Mouse (Mus musculus): ENCODE data around the gene 1700029H14Rik. TPM values are rescaled to one million over a fixed set of nuclear protein-coding genes. Genes with fewer than 3 reads are reported as not detected.

The 1700029H14Rik gene
- polyA plus RNA-seq, 1 experiment: 0.30 TPM

GRCm38 (mm10) chr8:13529891-13530316 is 32.4 kb downstream of the 1700029H14Rik start:
- no peaks in the 10 kb centered on the region for H3K27me3 ChIP-seq (ENCODE audit: control insufficient read depth, insufficient read depth, low read length)
- TF ChIP-seq CTCF (IDR thresholded peaks at IDR 0.05; ENCODE audit: borderline replicate concordance, control insufficient read depth, extremely low read depth, insufficient read depth, low read length, poor library complexity) (no peak), POLR2A (IDR thresholded peaks at IDR 0.05; ENCODE audit: control insufficient read depth, extremely low read depth, insufficient read depth, low read length, poor library complexity) (no peak)
- H3K27ac ChIP-seq (ENCODE audit: control insufficient read depth, insufficient read depth, low read length): no peak overlapping the region
- no peak overlapping the region for H3K4me3 ChIP-seq (ENCODE audit: control insufficient read depth, insufficient read depth, low read length)
- H3K4me1 ChIP-seq (replicated peaks; ENCODE audit: control insufficient read depth, insufficient read depth, low read length): no peaks in the 10 kb centered on the region
- H3K36me3 ChIP-seq (ENCODE audit: control insufficient read depth, insufficient read depth, low read length): no peaks in the 10 kb centered on the region
- 88% methylated on average over 7 of the region's 7 CpGs for WGBS
- DNase-seq: no peak

GRCm38 (mm10) chr8:13529011-13529840 is 33.0 kb downstream of the 1700029H14Rik start:
- WGBS: 88% methylated on average over 15 of the region's 15 CpGs
- Histone ChIP-seq H3K4me1 (replicated peaks; ENCODE audit: control insufficient read depth, insufficient read depth, low read length) (no peaks in the 10 kb centered on the region), H3K36me3 (ENCODE audit: control insufficient read depth, insufficient read depth, low read length) (no peaks in the 10 kb centered on the region), H3K4me3 (ENCODE audit: control insufficient read depth, insufficient read depth, low read length) (no peak overlapping the region), H3K27me3 (ENCODE audit: control insufficient read depth, insufficient read depth, low read length) (no peaks in the 10 kb centered on the region), H3K27ac (ENCODE audit: control insufficient read depth, insufficient read depth, low read length) (no peak overlapping the region)
- no peak for DNase-seq
- TF ChIP-seq CTCF (IDR thresholded peaks at IDR 0.05; ENCODE audit: borderline replicate concordance, control insufficient read depth, extremely low read depth, insufficient read depth, low read length, poor library complexity): no peak
- TF ChIP-seq POLR2A (IDR thresholded peaks at IDR 0.05; ENCODE audit: control insufficient read depth, extremely low read depth, insufficient read depth, low read length, poor library complexity): no peak

GRCm38 (mm10) chr8:13521392-13521791 is 40.9 kb downstream of the 1700029H14Rik start:
- Histone ChIP-seq H3K27ac (ENCODE audit: control insufficient read depth, insufficient read depth, low read length) (no peak overlapping the region), H3K36me3 (ENCODE audit: control insufficient read depth, insufficient read depth, low read length) (no peaks in the 10 kb centered on the region), H3K4me3 (ENCODE audit: control insufficient read depth, insufficient read depth, low read length) (no peak overlapping the region), H3K4me1 (replicated peaks; ENCODE audit: control insufficient read depth, insufficient read depth, low read length) (no peaks in the 10 kb centered on the region), H3K27me3 (ENCODE audit: control insufficient read depth, insufficient read depth, low read length) (no peaks in the 10 kb centered on the region)
- no peak for DNase-seq
- TF ChIP-seq CTCF (IDR thresholded peaks at IDR 0.05; ENCODE audit: borderline replicate concordance, control insufficient read depth, extremely low read depth, insufficient read depth, low read length, poor library complexity): no peak
- TF ChIP-seq POLR2A (IDR thresholded peaks at IDR 0.05; ENCODE audit: control insufficient read depth, extremely low read depth, insufficient read depth, low read length, poor library complexity): no peak
- 88% methylated on average over 7 of the region's 7 CpGs for WGBS

- no peak overlapping the region for H3K27ac ChIP-seq (ENCODE audit: control insufficient read depth, insufficient read depth, low read length)
- no peak overlapping the region for H3K4me3 ChIP-seq (ENCODE audit: control insufficient read depth, insufficient read depth, low read length)
- no peaks in the 10 kb centered on the region for H3K27me3 ChIP-seq (ENCODE audit: control insufficient read depth, insufficient read depth, low read length)
- H3K36me3 ChIP-seq (ENCODE audit: control insufficient read depth, insufficient read depth, low read length): no peaks in the 10 kb centered on the region
- no peaks in the 10 kb centered on the region for H3K4me1 ChIP-seq (replicated peaks; ENCODE audit: control insufficient read depth, insufficient read depth, low read length)
- DNase-seq: no peak
- TF ChIP-seq POLR2A (IDR thresholded peaks at IDR 0.05; ENCODE audit: control insufficient read depth, extremely low read depth, insufficient read depth, low read length, poor library complexity): no peak
- no peak for TF ChIP-seq CTCF (IDR thresholded peaks at IDR 0.05; ENCODE audit: borderline replicate concordance, control insufficient read depth, extremely low read depth, insufficient read depth, low read length, poor library complexity)
- WGBS: 79% methylated on average over 6 of the region's 6 CpGs
Observed at GRCm38 (mm10) chr8:13520349-13520748, 41.9 kb downstream of the 1700029H14Rik start.

- H3K4me3 ChIP-seq (ENCODE audit: control insufficient read depth, insufficient read depth, low read length): no peak overlapping the region
- no peaks in the 10 kb centered on the region for H3K27me3 ChIP-seq (ENCODE audit: control insufficient read depth, insufficient read depth, low read length)
- DNase-seq: no peak
- no peaks in the 10 kb centered on the region for H3K4me1 ChIP-seq (replicated peaks; ENCODE audit: control insufficient read depth, insufficient read depth, low read length)
- no peak overlapping the region for H3K27ac ChIP-seq (ENCODE audit: control insufficient read depth, insufficient read depth, low read length)
- TF ChIP-seq POLR2A (IDR thresholded peaks at IDR 0.05; ENCODE audit: control insufficient read depth, extremely low read depth, insufficient read depth, low read length, poor library complexity) (no peak), CTCF (IDR thresholded peaks at IDR 0.05; ENCODE audit: borderline replicate concordance, control insufficient read depth, extremely low read depth, insufficient read depth, low read length, poor library complexity) (no peak)
- WGBS: 68% methylated on average over 9 of the region's 9 CpGs
- H3K36me3 ChIP-seq (ENCODE audit: control insufficient read depth, insufficient read depth, low read length): no peaks in the 10 kb centered on the region
Observed at GRCm38 (mm10) chr8:13519503-13519902, 42.8 kb downstream of the 1700029H14Rik start.

GRCm38 (mm10) chr8:13517284-13517781 is 44.9 kb downstream of the 1700029H14Rik start:
- WGBS: 92% methylated on average over 6 of the region's 6 CpGs
- DNase-seq: no peak
- TF ChIP-seq POLR2A (IDR thresholded peaks at IDR 0.05; ENCODE audit: control insufficient read depth, extremely low read depth, insufficient read depth, low read length, poor library complexity) (no peak), CTCF (IDR thresholded peaks at IDR 0.05; ENCODE audit: borderline replicate concordance, control insufficient read depth, extremely low read depth, insufficient read depth, low read length, poor library complexity) (no peak)
- H3K36me3 ChIP-seq (ENCODE audit: control insufficient read depth, insufficient read depth, low read length): no peaks in the 10 kb centered on the region
- H3K27me3 ChIP-seq (ENCODE audit: control insufficient read depth, insufficient read depth, low read length): no peaks in the 10 kb centered on the region
- no peak overlapping the region for H3K4me3 ChIP-seq (ENCODE audit: control insufficient read depth, insufficient read depth, low read length)
- no peaks in the 10 kb centered on the region for H3K4me1 ChIP-seq (replicated peaks; ENCODE audit: control insufficient read depth, insufficient read depth, low read length)
- no peak overlapping the region for H3K27ac ChIP-seq (ENCODE audit: control insufficient read depth, insufficient read depth, low read length)
